Mouse (Mus musculus) heart, embryonic 10.5 days (tissue): Measurements from ENCODE around the gene Plcb4. TPM values are rescaled to one million over a fixed set of nuclear protein-coding genes. Genes with fewer than 3 reads are reported as not detected.
A peak's percentile ranks its signal among the peaks of the same experiment; 100 is the strongest.
"Not testable (repeated sequence)": the region's sequence is repeated elsewhere in the genome, so short reads cannot be mapped to it uniquely, and the experiment has no call there.

ENCODE experiments used
- DNase-seq: peaks from one replicate; pipeline ENCODE4 v3.0.0-alpha.2; 2017; ENCODE audit warnings: low spot score
- H3K27ac ChIP-seq: fragments of 300-500 bp; sonication (generic); 2 replicates; pipeline ENCODE4 v1.5.1; 2016; ENCODE audit warnings: mild to moderate bottlenecking
- H3K27me3 ChIP-seq: fragments of 300-500 bp; sonication (generic); 2 replicates; pipeline ENCODE4 v1.6.1; 2016; ENCODE audit warnings: mild to moderate bottlenecking; ENCODE audit not compliant: poor library complexity, insufficient read depth, severe bottlenecking
- H3K36me3 ChIP-seq: fragments of 300-500 bp; sonication (generic); 2 replicates; pipeline ENCODE4 v1.6.1; 2016; ENCODE audit warnings: mild to moderate bottlenecking, moderate library complexity
- H3K4me1 ChIP-seq: fragments of 300-500 bp; sonication (generic); 2 replicates; pipeline ENCODE4 v1.6.1; 2016; ENCODE audit warnings: mild to moderate bottlenecking
- H3K4me3 ChIP-seq: fragments of 300-500 bp; sonication (generic); 2 replicates; pipeline ENCODE4 v1.5.1; 2016; ENCODE audit warnings: mild to moderate bottlenecking, moderate library complexity
- H3K9me3 ChIP-seq: fragments of 300-500 bp; sonication (generic); 2 replicates; pipeline ENCODE4 v1.6.1; 2016; ENCODE audit warnings: mild to moderate bottlenecking, moderate library complexity
- WGBS: fragments of 180-500 bp; shearing (Covaris S2); methylation state at CpG from one replicate; pipeline ENCODE4 v1.1.7; 2016; 5-methylcytosine and 5-hydroxymethylcytosine counted together
- polyA plus RNA-seq: library from polyadenylated mRNA; unstranded; fragments of >200 nt; fragmentation: Nextera tagmentation; extraction: Ambion mirVana; gene quantifications from 2 replicates; pipeline ENCODE4 v1.2.1, GENCODE M21; 2016

Plcb4 gene
- polyA plus RNA-seq, 1 experiment from 2014 or later = 17.8 TPM

DNA sequence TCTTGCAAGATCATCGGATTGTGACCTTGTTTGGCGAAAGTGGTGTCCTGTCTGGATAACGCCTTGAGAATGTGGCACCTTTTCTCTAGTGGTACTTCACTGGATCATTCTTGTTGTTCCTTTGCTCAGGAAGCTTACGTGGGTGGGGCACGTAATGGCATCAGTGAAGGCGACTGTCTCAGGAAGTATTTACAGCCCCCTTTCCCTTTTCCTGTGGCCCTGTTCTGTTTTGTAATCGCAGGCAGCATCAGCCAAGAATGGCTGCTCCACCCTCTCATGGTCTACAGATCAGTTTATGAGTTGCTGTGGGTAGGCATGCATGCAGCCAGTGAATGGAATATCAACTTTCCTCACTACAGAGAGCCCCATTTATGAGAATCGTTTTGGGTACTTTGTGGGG, 21.2 kb downstream of the Plcb4 start:
- Histone ChIP-seq H3K4me3 (no peak overlapping the region), H3K9me3 (no peaks in the 10 kb centered on the region), H3K36me3 (no peaks in the 10 kb centered on the region), H3K27ac (no peak overlapping the region), H3K4me1 (peaks cover 10% of the 10 kb centered on the region), H3K27me3 (no peaks in the 10 kb centered on the region)
- DNase-seq = no peak
- WGBS = 77% methylated on average over 8 of the region's 8 CpGs

DNA sequence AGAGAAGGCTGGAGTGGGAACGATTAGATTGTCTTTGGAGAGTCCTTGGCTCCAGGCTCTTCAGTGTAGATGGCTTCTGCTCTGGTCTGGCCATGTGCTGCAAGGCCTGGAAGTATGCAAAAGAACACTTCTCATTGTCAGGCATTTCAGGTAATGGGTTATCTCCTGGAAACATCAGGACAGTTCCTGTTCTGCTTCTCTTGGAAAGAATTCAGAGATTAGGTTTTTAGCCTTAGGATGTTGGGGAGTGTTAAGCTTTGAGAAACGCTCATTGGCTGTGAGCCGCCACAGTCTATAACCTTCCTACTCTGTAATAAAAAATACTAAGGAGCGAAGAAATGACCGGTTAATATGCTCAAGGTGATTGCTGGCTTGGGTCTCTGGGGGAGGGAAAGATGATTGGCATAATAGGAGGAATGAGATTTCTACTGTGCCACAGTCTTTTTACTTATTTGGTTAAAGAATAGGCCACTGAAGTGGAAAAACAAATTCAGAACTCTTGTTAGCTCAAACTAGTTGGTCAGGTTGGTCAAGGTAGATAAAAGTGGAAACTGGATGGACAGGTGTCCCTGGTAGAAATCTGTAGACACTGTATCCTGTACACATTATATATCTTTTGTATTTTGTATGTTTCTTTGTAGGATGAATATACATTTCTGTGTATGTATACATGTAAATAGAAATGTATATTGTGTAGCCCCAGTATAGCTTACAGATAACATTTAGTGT, 21.8 kb downstream of the Plcb4 start:
- H3K9me3 ChIP-seq = no peaks in the 10 kb centered on the region
- no peaks in the 10 kb centered on the region for H3K36me3 ChIP-seq
- peaks cover 5% of the 10 kb centered on the region for H3K4me1 ChIP-seq
- 84% methylated on average over 5 of the region's 5 CpGs for WGBS
- H3K27me3 ChIP-seq = no peaks in the 10 kb centered on the region
- DNase-seq = no peak
- no peak overlapping the region for H3K27ac ChIP-seq
- H3K4me3 ChIP-seq = no peak overlapping the region

DNA sequence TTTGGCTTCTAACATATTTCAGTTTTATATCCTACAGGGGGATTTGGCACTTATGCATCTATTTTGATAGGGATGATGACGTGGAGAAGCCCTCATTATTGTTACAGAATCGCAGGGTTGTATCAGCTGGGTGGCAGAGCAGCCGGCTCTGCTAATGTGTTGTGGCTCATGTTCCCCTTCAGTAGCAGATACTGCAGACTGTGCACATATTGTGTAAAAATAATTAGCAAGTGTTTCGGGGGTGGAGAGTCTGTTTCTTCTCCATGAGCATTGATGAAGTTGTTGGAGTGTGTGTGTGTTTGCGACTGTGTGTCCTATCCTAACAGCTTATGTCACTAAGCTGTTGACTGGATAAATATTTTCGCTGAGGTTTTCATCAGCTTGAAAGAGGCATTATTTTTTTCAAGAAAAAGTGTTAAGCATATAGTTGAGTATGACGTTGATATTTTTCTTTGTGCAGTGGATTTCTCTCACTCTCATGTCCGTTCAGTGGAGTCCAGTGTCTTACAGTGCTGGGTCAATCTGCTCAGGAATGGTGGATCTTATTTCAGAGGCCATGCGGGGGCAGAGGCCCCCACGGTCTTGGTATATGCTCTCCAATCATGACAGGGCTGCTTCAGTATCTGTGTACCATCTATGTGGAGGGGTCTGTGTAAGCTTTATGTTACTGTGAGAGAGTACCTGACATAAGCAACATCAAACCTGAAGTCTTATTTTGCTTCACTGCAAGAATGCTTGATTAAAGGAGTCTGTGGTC, 25.1 kb downstream of the Plcb4 start:
- Histone ChIP-seq H3K36me3 (no peaks in the 10 kb centered on the region), H3K4me3 (no peak overlapping the region), H3K9me3 (no peaks in the 10 kb centered on the region), H3K27ac (no peak overlapping the region), H3K27me3 (no peaks in the 10 kb centered on the region), H3K4me1 (peaks cover 5% of the 10 kb centered on the region)
- DNase-seq = no peak
- 81% methylated on average over 10 of the region's 10 CpGs for WGBS

DNA sequence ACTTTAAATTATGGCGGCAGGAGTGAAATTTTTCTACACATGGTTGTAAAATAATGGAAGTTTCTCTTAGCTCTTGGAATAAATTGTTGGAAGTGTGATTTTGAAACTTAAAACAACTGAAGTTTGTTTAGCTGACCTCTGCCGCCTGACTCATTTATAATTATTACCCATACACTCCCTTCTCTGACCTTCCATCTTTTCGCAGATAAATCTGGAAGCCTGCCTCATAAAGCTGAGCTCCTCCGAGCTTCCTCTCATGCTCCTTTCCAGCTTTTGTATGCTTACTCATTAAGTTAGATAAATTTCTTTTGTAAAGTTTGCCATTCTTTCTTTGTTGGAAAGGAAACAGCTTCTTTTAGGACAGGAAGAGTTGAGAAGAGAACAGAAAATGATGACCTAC, 27.9 kb downstream of the Plcb4 start:
- no peak overlapping the region for H3K4me3 ChIP-seq
- no peaks in the 10 kb centered on the region for H3K9me3 ChIP-seq
- no peaks in the 10 kb centered on the region for H3K36me3 ChIP-seq
- 89% methylated on average over 4 of the region's 4 CpGs for WGBS
- H3K27me3 ChIP-seq = no peaks in the 10 kb centered on the region
- DNase-seq = no peak
- H3K27ac ChIP-seq = no peak overlapping the region
- no peaks in the 10 kb centered on the region for H3K4me1 ChIP-seq

DNA sequence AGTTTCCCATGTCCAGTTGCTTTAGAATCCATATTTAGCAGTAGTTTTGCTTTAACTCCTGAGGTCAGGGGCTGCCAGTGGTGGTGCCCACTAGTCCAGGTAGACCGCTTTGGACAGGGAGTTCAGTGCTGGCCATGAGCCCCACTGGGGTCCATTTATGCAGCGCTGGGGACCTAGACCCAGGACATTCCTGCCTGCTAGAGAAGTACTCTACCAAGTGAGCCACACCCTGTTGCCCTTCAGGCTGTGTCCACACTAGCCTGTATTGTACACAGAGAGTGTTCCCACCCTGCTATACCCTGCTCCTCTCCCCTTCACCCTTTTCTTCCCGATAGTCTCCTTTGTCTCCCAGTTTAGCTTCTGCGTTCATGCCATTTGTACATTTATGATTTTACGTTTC, 28.8 kb downstream of the Plcb4 start:
- no peaks in the 10 kb centered on the region for H3K36me3 ChIP-seq
- 83% methylated on average over 5 of the region's 5 CpGs for WGBS
- DNase-seq = no peak
- H3K27ac ChIP-seq = no peak overlapping the region
- H3K4me1 ChIP-seq = peaks cover 4% of the 10 kb centered on the region; the same call in 1 of the 2 replicates
- no peak overlapping the region for H3K4me3 ChIP-seq
- no peaks in the 10 kb centered on the region for H3K27me3 ChIP-seq
- no peaks in the 10 kb centered on the region for H3K9me3 ChIP-seq

DNA sequence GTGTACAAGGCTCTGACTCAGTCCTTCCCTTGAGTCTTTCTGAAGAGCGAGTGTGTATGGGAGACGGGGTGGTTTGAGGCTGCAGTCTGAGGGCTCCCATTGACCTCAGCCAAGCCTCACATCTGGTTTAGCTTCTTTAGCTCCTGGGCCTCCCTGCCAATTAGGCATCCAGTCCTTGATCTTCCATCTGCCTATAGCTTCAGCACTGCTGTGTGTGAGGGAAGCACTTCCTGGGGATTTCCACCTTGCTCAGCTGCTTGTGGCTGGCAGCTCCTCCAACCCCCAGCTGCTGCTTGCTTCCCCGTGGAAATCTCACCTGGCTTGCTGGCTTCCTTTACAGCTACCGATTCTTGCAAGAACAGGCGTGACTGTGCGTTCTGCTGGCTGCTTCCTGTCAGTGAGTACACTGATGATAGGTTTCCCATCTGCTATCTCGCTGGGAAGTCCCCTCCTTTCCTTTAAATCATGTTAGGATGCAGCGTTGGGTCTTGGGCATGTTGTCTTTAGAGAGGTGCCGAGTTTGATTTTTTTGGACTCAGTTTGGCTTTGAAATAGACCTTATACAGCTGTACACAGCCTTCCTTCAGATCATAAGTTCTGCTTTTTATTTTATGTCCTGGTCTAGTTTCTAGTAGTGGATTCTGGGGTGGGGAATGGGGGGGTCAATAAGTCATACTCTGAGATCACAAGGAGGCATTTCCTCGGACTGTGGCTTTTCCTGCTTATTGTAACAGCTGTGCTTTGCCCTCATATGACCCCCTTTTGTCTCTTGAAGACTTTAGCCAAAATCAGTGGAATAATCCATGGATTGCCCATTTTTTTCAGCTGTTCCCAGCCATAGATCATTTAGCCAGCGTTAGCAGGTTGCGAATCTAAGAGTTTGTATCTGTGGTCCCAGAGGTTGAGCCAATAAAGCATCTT, 34.0 kb downstream of the Plcb4 start:
- Histone ChIP-seq H3K9me3 (no peaks in the 10 kb centered on the region), H3K4me3 (no peak overlapping the region), H3K4me1 (peaks cover 9% of the 10 kb centered on the region; the same call in 1 of the 2 replicates), H3K27ac (no peak overlapping the region), H3K27me3 (no peaks in the 10 kb centered on the region), H3K36me3 (no peaks in the 10 kb centered on the region)
- 54% methylated on average over 12 of the region's 12 CpGs for WGBS
- DNase-seq = no peak

DNA sequence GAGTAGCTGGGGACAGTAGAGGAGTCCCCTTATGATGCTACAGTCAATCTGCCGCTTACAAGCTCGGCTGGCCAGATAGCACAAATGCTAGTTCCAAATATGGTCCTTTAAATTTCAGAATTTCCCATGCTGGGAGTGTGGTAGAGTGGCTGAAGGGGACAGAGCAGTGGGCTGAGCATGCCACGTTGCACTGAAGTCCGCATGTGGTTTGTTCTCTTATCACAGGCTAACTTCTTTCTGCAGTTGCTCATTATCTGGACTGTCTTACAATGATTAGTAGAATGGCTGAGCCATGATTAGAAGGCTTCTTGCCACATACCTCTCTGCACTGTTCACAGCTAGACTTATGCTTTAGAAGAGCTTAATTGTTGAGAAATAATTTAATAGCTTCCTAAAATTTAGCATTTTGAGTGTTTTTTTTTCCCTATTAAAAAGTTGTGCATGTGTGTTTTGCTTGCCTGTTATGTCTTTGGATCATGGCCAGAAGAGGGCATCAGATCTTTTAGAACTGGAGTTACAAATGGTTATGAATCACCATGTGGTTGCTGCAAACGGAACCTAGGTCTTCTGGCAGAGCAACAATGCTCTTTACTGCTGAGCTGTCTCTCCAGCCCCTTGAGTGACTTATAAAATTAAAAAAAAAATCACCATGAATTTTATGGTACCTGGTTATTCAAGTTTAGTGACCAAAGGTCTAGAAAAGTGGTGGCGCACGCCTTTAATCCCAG, 42.0 kb downstream of the Plcb4 start:
- no peak for DNase-seq
- Histone ChIP-seq H3K4me1 (peaks cover 4% of the 10 kb centered on the region; the same call in 1 of the 2 replicates), H3K27ac (0 out of 2 replicates have a peak overlapping the region, but pooled peaks have one; percentile 32), H3K36me3 (no peaks in the 10 kb centered on the region), H3K27me3 (no peaks in the 10 kb centered on the region), H3K9me3 (no peaks in the 10 kb centered on the region), H3K4me3 (no peak overlapping the region)
- 66% methylated on average over 7 of the region's 7 CpGs for WGBS

DNA sequence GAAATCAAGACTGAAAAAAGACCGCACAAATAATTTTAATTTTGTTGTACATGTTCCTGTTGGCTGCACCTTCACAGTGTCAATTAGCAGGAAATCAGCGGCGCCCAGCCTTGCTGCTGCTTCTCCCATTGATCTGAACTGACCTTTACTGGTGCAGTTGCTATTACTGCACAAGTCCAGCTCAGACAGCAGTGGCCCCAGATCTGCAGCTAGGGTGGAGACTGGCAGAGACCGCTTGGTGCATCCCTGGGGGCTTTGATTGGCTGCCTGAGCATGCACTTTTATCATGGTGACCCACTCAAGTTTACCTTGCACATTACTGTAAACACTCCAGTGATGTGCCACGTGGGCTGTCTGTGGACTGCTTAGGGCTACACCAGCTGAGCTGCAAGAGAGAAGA, 45.9 kb downstream of the Plcb4 start:
- 93% methylated on average over 5 of the region's 5 CpGs for WGBS
- Histone ChIP-seq H3K27ac (no peak overlapping the region), H3K36me3 (no peaks in the 10 kb centered on the region)

DNA sequence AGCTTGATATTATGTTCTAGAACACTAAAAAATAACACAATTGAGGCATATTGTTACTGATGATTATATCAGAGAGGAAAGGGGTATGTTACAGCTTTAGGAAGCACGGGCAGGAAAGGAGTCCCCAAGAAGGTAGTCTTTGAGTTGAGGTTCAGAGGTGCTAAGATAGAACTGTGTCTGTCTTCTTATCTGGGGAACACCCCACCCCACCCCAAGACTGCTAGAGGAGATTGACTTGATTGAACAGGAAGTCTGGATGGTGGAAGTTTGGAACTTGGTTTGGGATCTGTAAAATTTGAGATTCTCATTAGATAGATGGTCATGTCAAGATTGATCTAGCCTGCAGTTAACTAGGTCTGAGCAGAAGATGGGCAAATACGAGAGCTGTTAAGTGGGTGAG, 48.5 kb downstream of the Plcb4 start:
- WGBS = 81% methylated on average over 2 of the region's 2 CpGs
- no peak for DNase-seq
- Histone ChIP-seq H3K27ac (no peak overlapping the region), H3K36me3 (no peaks in the 10 kb centered on the region), H3K4me1 (peaks cover 19% of the 10 kb centered on the region), H3K27me3 (no peaks in the 10 kb centered on the region), H3K4me3 (no peak overlapping the region), H3K9me3 (no peaks in the 10 kb centered on the region)

More for the DNA sequence above, 45.9 kb downstream of the Plcb4 start:
- Histone ChIP-seq H3K27me3 (no peaks in the 10 kb centered on the region), H3K9me3 (no peaks in the 10 kb centered on the region), H3K4me1 (peaks cover 4% of the 10 kb centered on the region; the same call in 1 of the 2 replicates), H3K4me3 (no peak overlapping the region)
- DNase-seq = no peak

DNA sequence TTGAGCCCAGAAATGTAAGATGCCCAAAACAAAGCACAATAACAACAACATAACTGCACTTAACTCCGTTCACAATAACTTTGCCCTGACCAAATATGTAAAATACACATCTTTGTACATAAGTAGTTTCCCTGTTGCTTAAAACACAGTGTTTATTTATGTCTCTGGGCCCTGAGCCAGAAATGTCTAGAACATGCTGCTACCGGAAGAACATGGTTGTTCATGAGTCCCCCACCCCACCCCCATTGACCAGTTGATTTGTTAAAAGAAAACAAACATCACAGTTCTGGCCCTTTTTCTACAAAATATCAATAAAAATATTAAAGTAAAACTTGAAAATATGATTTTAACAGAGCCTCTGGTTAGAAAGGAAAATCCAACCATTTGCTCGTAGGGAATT, 49.6 kb downstream of the Plcb4 start:
- DNase-seq = no peak
- WGBS = 83% methylated on average over 3 of the region's 3 CpGs
- H3K4me3 ChIP-seq = no peak overlapping the region

DNA sequence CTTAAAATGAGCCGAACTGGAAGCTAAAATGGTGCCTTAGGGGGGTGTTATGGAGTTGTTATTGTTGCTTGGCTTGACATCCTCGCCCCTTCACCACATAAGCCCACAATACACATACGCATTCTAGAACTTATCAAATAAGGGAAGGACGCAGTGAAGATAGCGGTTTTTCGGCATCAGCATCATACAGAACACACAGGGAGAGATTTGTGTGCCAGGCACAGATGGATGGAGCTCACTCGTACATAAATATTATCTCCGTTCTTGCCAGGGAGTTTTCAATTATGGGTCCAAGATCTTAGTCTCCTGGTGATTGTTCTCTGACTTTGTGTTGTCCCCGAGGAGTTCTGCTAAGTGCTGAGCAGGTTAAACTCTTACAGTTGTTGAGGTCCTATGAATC, 50.0 kb downstream of the Plcb4 start:
- WGBS = 82% methylated on average over 9 of the region's 9 CpGs
- H3K27me3 ChIP-seq = no peaks in the 10 kb centered on the region
- no peak overlapping the region for H3K4me3 ChIP-seq
- no peak for DNase-seq
- H3K27ac ChIP-seq = no peak overlapping the region
- no peaks in the 10 kb centered on the region for H3K9me3 ChIP-seq
- H3K4me1 ChIP-seq = peaks cover 18% of the 10 kb centered on the region
- no peaks in the 10 kb centered on the region for H3K36me3 ChIP-seq

More for the DNA sequence above, 49.6 kb downstream of the Plcb4 start:
- Histone ChIP-seq H3K27ac (no peak overlapping the region), H3K9me3 (no peaks in the 10 kb centered on the region), H3K36me3 (no peaks in the 10 kb centered on the region), H3K4me1 (peaks cover 18% of the 10 kb centered on the region), H3K27me3 (no peaks in the 10 kb centered on the region)

DNA sequence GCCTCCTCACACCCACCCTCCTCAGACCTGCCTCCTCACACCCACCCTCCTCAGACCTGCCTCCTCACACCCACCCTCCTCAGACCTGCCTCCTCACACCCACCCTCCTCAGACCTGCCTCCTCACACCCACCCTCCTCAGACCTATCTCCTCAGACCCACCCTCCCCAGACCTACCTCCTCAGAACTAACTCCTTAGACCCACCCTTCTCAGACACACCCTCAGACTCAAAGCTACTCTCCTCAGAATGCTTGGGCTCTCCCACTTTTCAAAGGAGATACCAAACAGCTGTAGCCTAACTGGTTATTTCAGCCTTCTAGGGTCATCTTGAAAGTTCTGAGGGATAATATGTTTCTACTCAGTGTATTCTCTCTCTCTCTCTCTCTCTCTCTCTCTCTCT, 50.9 kb downstream of the Plcb4 start:
- not testable (repeated sequence) for H3K27ac ChIP-seq, DNase-seq, H3K4me3 ChIP-seq, H3K27me3 ChIP-seq, H3K36me3 ChIP-seq, H3K9me3 ChIP-seq
- peaks cover 18% of the 10 kb centered on the region for H3K4me1 ChIP-seq
